Mouse (Mus musculus) brain, adult 10 weeks (tissue): ENCODE measurements around the gene Bcl9l. TPM values are rescaled to one million over a fixed set of nuclear protein-coding genes. Genes with fewer than 3 reads are reported as not detected.

ENCODE experiments used
- polyA plus RNA-seq: library from polyadenylated mRNA; stranded (reverse); fragments of 350-450 nt; fragmentation: Illumina TruSeq; extraction: RNeasy Lipid Tissue Mini Kit (QIAGEN cat#74804); gene quantifications from one replicate; pipeline ENCODE4 v1.2.3, GENCODE M21; 2015; ENCODE audit warnings: low read depth, low replicate concordance

The Bcl9l gene
- 19.4 TPM for polyA plus RNA-seq

GRCm38 (mm10) chr9:44482552-44482951 is at the start of gene Bcl9l:
TSS of gene Bcl9l (plus strand) at chr9:44482825.

GRCm38 (mm10) chr9:44440961-44441360 is 41.7 kb upstream of the Bcl9l start, which contains the start of gene Foxr1:
TSS of gene Foxr1 (minus strand) at chr9:44441136.

GRCm38 (mm10) chr9:44454891-44455220 is 27.8 kb upstream of the Bcl9l start, which contains the start of gene Upk2:
TSS of gene Upk2 (minus strand) at chr9:44454976.

Other genes with a start within 250 kb of the Bcl9l start
- gene Cbl, start 248.8 kb upstream of the Bcl9l start, polyA plus RNA-seq = 20.5 TPM
- gene Ccdc153, start 242.1 kb upstream of the Bcl9l start, polyA plus RNA-seq = 21.0 TPM
- 0.67 TPM for gene Pdzd3, start 231.4 kb upstream of the Bcl9l start, polyA plus RNA-seq
- 5.8 TPM for gene Nlrx1, start 214.2 kb upstream of the Bcl9l start, polyA plus RNA-seq
- gene Abcg4, start 194.2 kb upstream of the Bcl9l start, polyA plus RNA-seq = 43.6 TPM
- 14.6 TPM for gene Hinfp, start 177.2 kb upstream of the Bcl9l start, polyA plus RNA-seq
- 126 TPM for gene C2cd2l, start 162.5 kb upstream of the Bcl9l start, polyA plus RNA-seq
- 14.0 TPM for gene Dpagt1, start 156.8 kb upstream of the Bcl9l start, polyA plus RNA-seq
- gene H2afx, start 148.1 kb upstream of the Bcl9l start, polyA plus RNA-seq = 37.3 TPM
- gene Hmbs, start 138.6 kb upstream of the Bcl9l start, polyA plus RNA-seq = 27.9 TPM
- 49.3 TPM for gene Vps11, start 121.2 kb upstream of the Bcl9l start, polyA plus RNA-seq
- 63.9 TPM for gene Hyou1, start 103.3 kb upstream of the Bcl9l start, polyA plus RNA-seq
- gene Slc37a4, start 86.0 kb upstream of the Bcl9l start, polyA plus RNA-seq = 38.3 TPM
- gene Rps25, start 75.7 kb upstream of the Bcl9l start, polyA plus RNA-seq = 1,304 TPM
- gene Trappc4, start 75.2 kb upstream of the Bcl9l start, polyA plus RNA-seq = 113 TPM
- 29.7 TPM for gene Ccdc84, start 64.3 kb upstream of the Bcl9l start, polyA plus RNA-seq
- gene Foxr1, start 41.7 kb upstream of the Bcl9l start, polyA plus RNA-seq = not detected
- gene Upk2, start 27.8 kb upstream of the Bcl9l start, polyA plus RNA-seq = not detected
- not detected for gene Cxcr5, start 79.1 kb downstream of the Bcl9l start, polyA plus RNA-seq
- gene Ddx6, start 122.1 kb downstream of the Bcl9l start, polyA plus RNA-seq = 61.7 TPM
- gene Treh, start 190.4 kb downstream of the Bcl9l start, polyA plus RNA-seq = not detected